Mouse (Mus musculus): ENCODE results near the gene Zyx. TPM values are rescaled to one million over a fixed set of nuclear protein-coding genes. Genes with fewer than 3 reads are reported as not detected.

Zyx gene
- polyA plus RNA-seq, 1 experiment: 109 TPM

DNA sequence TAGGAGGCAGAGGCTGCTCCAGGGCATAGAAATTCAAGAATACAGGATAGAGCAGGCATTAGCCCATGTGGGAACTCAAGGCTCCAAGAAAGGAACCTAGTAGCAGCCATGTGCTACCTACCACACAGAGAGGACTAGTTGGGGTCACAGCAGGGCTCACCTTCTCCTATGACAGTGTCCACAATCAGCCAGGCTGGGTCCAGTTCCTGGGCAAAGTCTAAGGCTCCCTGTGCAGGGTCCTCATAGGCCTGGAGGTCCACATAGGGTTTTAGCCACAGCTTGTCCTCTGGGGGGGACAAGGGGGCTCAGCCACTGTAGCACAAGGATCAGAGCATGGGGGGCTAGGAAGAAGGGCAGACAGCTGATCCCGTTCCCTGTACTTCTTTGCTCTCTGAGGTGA lies 13.1 kb downstream of the Zyx start:
- WGBS: 100% methylated on average over 1 of the region's 1 CpGs
- DNase-seq (ENCODE audit: low read depth, low spot score): no peak

DNA sequence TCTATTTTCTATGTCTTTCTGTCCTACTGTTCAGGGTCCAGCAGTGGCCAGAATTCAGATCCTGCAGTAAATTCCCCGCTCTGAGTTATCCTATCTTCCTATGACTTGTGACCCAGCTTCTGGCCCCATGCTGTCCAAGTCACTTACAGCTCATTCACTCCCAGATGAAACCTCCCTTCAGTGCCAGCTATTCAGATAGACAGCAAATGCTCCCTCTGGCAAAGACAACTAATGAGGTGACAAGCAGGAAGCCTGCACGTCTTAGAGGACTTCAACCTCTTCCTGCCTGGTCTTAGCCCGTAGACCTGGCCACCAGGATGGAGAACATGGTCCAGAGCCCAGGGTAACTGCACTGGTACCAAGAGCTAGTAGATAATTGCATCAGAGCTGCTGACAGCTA lies 13.5 kb downstream of the Zyx start:
- WGBS: 66% methylated on average over 3 of the region's 3 CpGs
- DNase-seq (ENCODE audit: low read depth, low spot score): no peak

DNA sequence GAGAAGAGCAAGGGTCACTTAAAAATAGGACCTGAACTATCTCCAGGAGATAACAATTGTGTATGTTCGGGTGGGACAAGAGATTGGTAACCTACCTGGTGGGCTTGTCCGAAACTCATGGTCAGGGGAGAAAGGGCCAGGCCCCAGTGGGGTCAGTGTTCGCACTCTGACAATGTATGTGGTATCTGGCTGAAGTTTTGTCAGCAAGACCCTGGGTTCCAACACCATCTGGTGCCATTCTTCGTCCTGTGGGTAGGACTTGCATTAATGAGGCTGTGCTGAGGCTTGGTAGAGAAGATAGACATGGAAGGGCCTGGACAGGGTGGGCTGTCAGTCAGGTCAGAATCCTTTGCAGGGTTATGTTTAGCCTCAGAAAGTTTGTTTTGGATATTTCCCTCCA lies 14.6 kb downstream of the Zyx start:
- DNase-seq (ENCODE audit: low read depth, low spot score): no peak
- 92% methylated on average over 4 of the region's 4 CpGs for WGBS

DNA sequence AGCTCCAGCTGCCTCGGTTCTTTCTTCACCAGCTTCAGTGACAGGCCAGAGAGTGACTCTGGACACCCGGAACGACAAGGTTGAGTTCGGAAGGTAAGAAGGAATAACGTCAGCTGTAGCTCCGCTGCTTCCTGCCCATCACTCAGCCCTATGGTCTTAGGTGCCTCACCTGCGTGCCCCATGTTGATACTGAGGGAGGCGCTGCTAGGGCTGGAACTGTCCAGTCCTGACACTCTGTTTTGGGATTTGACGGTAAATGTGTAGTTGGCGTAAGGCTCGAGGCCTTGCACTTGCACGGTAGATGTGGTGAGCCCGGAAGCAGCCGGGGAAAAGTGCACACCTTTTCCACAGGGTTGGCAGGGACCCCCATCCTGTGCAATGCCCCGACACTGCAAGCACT lies 15.2 kb downstream of the Zyx start:
- WGBS: 93% methylated on average over 15 of the region's 15 CpGs
- DNase-seq (ENCODE audit: low read depth, low spot score): no peak

DNA sequence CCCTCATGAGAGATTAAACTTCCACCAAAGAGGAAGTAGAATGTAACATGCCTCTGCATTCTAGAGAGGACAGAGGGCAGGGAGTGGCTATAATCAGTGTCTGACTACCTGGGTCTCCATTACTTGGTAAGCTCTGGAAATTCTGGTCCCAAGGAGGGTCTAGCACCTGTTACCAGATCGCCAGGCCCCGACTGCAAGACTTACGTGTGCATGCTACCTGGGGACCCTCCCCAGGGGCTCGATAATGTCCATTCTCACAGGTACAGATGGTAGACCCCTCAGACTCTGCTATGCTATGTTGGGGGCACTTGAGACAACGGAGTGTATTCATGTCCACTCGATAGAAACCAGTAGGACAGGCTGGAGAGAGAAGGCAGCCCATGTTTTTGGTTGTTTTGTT lies 15.8 kb downstream of the Zyx start:
- WGBS: 92% methylated on average over 6 of the region's 6 CpGs
- no peak for DNase-seq (ENCODE audit: low read depth, low spot score)

DNA sequence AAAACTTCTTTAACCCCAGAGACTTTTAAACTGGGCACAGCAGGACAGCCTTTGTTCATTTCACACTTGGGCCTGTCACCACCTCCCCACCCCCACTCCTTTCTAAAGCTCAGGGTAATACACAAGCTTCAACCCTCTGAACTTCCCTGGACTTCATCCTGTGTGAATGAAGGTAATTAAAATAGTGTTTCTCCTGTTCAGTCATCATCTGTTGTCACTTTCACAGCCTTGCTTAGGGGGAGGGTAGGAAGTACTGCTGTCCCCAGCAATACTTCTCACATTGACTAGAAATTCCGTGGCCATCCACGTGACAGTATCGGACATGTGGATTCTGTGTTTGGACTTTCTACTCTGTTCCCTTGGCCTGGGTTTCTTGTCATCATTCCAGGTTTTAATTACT lies 20.4 kb downstream of the Zyx start:
- DNase-seq (ENCODE audit: low read depth, low spot score): no peak
- WGBS: 15% methylated on average over 3 of the region's 3 CpGs

DNA sequence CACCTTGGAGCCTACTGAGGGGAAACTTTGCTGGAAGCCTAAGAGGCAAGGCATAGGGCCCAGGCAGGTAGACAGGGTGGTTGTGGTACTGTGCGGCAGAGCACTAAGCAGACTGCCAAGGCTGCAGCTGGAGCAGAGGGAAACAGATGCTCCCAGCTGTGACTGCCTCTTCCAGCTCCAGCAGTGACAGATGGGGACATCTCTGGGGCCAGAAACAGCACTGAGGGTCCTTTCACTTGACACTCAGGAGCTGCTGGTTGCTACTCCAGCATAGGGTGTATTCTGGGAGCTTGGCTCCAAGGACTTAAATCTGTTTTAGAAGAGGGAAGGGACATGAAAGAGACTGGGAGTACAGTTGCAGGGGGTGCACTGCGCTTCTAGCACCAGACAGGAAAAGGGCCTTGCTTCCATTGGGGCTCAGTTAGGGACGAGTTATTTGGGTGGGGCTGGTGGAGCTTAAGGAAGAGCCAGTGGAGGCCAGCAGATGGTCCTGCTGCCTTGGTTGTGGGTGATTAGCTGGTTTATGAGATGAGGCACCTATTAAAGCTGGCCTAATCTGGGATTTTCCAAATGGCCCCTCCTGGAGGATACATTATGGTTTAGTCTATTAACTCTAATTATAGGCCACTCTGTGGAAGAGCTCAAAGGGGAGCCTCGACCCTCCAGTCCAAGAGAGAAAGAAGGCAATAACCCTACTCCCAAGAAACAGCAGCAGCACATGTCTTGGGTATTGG lies 21.4 kb downstream of the Zyx start:
- 58% methylated on average over 4 of the region's 4 CpGs for WGBS
- no peak for DNase-seq (ENCODE audit: low read depth, low spot score)

DNA sequence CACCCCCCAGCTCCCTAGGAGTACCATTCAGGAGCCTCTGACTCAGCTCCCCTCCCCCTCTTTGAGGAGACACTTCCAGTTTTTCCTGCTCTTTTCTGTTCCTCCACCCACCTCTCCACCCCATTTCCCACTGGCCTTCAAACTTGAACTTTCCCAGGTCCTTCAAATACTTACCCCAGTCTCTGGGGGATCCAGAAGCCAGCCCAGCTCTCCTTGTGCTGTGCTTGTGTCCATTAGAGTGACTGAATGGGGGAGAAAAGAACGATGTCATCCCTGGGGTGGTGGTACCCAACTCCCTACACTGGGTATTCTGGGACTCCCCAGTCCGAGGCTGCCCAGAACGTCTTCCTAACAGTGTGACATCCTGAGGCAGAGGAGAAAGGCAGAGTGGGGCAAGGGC lies 22.6 kb downstream of the Zyx start:
- 32% methylated on average over 3 of the region's 3 CpGs for WGBS
- no peak for DNase-seq (ENCODE audit: low read depth, low spot score)

DNA sequence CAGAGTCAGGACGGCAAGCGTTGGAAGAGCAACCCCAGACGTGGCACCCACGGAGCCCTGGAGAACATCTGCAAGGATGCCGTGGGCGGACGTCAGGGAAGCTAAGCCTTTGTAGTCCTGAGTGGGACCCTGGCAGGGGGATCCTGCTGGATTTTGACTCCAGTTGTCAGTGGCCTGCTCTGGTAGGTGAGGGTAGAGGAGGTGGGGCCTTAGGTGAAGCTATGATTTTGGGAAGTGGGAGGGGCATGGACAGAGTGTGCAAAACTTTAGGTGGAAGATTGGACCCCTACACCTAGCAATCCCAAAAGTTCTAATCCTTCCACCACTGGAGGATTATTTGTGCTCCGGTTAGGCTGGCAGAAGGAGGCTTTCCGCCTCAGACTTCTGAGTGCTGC lies 23.0 kb downstream of the Zyx start:
- WGBS: 42% methylated on average over 9 of the region's 9 CpGs
- no peak for DNase-seq (ENCODE audit: low read depth, low spot score)

DNA sequence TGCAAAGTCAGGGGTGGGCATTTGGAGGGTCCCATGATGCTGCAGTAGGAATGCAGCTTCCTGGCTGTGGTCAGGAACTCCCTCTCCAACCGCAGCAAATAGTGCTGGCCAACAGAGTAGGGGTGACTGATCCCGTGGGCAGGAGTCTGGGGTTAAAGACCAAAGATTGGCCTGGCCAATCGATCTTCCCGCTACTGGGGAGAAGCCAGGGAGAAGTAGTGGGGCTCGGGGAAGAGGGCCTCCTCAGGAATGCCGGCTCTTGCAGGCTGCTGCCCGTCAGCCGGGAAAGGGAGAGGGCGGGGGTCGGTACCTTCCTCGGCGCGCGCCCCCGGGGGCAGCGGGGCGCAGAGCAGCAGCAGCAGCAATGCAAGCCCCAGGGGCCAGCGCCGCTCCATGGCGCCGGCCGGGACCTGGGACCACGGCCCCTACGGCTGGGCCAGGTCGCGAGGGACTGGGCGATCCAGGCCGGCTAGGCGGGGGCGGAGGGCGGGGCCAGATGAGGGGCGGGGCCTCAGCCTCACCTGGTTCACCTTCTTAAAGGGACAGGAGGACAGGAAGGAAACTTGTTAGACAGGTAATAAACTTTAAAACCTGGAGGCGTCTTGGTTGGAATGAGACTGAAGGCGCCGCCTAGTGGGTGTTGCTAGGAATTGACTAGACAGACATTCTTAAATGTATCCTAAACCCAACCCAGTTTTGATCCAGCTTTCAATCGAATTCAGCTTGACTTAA lies 23.6 kb downstream of the Zyx start, which contains the start of gene Epha1:
Gene Epha1, minus strand, starts transcription at position 453 of the 732 bp plus-strand sequence.
- 2% methylated on average over 36 of the region's 36 CpGs for WGBS
- peak; percentile 88 for DNase-seq (ENCODE audit: low read depth, low spot score)

DNA sequence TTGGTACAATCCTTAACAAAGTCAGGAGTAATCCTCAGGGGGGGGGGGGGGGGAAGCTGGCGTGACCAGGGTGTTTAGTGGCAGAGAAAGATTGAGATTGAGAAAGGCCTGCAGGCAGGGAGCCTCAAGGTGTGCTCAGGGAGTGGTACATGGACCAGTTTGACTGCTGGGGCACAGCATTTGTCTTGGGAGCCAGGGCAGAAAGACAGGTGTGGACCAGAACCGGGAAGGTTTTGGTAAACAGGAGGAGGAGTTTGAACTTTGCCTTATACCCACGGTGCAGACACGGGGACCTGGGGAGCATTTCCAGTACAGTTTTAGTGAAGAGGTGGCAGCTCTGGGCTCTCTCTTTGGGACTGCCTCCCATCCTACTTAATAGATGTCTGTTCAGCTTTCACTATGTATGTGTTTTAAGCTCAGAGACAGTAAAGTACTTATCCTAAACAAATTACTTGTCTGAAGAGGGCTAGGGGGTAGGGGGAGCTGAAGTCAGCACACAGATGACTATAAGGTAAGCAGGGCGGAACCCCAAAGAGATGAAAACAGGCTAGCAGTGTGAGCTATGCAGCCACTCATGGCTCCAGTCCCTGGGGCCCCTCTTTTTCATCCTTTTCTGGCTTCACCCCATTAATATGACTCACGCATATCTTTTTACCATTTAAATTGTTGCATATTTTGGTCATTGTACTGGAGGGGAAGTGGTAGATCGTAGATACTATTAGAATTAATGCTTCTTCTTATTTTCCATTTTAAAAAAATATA lies 24.4 kb downstream of the Zyx start:
- WGBS: 38% methylated on average over 7 of the region's 7 CpGs
- DNase-seq (ENCODE audit: low read depth, low spot score): no peak

DNA sequence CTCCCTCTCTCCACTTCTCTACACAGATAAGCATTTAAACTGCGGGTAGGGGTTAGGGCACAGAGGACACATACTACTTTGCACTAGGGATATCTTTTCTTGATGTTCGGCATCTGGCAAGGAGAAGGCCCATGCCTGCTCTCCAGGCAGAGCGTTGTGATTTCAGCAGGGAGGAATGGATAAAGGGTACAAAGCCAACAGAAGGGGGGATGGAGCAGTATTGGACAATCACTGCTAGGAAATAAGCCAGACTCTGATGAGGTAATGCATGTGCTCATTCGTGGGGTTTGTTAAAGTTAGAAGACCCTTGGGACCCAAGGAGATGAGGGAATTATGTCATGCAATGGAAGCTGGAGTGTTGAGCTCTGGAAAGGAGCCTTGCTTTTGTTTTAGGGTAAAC lies 25.3 kb downstream of the Zyx start:
- DNase-seq (ENCODE audit: low read depth, low spot score): no peak
- WGBS: 75% methylated on average over 4 of the region's 4 CpGs

DNA sequence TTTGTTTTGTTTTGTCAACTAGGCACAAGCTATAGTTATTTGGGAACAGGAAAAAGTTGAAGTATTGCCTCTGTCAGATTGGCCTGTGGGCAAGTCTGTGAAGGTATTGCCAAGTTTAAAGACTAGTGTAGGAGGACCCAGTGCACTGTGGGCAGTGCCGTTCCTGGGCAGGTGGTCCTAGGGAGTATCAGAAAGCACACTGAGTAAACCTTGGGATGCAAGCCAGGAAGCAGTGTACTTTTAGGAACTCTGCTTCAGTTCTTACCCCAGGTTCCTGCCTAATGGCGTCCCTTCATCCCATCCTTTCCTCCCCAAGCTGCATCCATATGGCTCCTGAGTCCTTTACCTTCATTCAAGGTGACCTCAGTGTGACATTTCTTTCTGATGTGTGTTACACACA lies 25.7 kb downstream of the Zyx start:
- 92% methylated on average over 2 of the region's 2 CpGs for WGBS
- DNase-seq (ENCODE audit: low read depth, low spot score): no peak

DNA sequence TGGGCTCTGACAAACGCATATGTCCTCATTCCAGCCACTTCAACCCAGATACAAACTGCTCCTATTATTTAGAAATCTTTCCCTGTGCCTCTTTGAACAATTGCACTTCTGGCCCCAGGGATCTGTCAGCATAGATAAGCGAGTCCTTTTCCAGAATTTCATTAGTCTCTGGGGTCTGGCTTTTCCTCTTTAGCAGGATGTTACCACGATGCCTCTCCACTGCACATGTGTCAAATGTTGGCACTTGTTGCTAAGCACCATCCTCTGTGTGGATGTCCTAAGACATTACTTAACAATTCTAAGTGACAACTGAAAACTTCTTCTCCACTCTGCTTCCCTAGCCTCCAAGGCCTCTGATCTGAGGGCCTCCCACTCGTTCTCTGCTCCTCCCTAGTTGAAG lies 26.6 kb downstream of the Zyx start:
- 56% methylated on average over 4 of the region's 4 CpGs for WGBS
- no peak for DNase-seq (ENCODE audit: low read depth, low spot score)

DNA sequence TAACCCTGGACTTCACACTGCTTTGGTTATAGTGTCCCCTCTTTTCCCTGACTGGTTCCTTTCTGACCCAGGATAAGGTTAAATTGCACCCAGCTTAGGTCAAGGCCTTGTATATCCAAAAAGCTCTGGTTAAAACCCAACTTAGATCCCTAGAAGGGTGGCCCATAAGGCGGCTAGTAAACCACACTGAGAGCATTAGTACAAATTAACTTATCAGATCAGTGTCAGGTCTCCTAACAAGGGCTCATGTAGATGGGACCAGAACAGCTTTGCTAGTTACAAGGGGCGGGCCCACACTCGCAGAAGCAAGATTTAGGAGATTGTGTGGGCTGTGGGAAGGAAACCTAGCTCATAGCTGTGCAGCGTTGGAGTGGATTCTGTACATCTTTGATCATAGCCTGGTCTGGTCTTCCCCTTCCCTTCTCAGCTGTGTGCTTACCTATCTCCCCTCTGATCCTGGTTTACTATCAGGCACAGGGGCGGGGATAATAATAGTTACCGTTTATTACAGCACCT lies 27.1 kb downstream of the Zyx start:
- DNase-seq (ENCODE audit: low read depth, low spot score): no peak
- 77% methylated on average over 6 of the region's 6 CpGs for WGBS

DNA sequence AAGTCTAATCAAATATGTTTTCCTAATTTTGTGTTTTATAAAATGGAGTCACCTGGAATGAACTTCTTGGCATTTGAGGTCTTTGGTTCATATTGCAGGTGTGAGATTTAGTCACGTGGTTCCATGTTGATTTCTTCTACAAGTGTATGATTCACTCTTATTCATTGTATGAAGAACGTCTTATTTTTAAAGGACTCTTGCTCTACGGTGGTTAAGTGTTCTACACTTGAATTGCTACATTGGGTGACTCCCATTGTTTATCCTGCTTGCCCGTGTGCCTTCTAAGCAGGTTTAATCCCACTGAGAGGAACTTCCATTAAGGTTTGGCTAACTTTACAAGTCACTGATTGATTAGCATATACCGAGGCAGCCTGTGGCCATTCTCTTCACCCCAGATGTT lies 27.9 kb downstream of the Zyx start:
- DNase-seq (ENCODE audit: low read depth, low spot score): no peak

DNA sequence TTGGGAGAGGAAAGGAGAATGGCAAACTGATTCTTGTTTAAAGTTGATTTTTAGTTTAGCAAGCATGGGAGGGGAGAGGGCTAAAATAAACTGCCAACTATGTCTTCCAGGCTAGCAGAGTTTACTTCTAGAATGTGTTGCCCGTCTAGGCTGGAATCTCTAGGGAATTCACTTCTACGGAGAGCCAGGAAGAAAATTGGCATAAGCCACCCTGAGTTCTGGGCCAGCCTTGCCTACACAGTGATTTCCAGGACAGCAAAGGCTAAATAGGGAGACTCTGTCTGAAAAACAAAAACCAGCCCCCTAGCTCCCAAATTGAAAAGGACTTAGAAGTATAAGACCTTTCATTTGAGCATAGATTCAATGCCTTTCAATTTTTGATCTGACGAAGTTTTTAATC lies 30.1 kb downstream of the Zyx start:
- WGBS: 81% methylated on average over 3 of the region's 3 CpGs
- DNase-seq (ENCODE audit: low read depth, low spot score): no peak

More for the DNA sequence above, 27.9 kb downstream of the Zyx start:
- WGBS: 81% methylated on average over 5 of the region's 5 CpGs

DNA sequence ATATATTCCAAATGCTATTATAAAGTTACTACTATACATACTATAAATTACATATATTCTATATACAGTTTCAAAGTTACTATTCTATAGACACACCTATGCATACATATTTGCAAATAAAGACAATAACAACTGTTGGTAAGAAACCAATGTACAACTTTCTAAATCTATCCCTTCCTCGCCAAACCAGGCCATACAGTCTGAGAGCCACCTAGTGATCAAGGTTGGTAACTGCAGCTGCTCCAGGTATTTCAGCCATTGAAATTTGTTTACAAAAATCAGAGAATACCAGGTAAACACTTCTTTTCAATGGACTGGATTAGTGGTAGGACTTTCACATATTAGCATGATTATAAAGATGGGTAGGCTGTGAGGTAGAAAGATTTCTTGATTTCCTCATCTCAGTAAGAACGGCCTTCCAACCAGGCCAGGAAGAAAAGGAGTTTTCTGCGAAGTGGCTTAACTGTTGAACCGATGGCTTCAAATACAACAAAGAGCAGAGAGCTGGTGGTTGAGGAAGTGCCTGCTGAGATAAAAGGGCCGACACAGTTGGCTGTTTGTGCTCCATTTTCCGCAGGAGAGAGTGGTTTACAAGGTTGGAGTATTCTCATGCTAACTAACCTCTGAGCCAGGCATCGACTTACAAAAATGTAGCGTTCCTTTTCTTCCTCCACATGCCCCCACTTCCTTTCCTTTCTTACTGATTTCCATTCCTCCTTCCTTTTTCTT lies 31.1 kb downstream of the Zyx start:
- 40% methylated on average over 8 of the region's 8 CpGs for WGBS
- no peak for DNase-seq (ENCODE audit: low read depth, low spot score)

DNA sequence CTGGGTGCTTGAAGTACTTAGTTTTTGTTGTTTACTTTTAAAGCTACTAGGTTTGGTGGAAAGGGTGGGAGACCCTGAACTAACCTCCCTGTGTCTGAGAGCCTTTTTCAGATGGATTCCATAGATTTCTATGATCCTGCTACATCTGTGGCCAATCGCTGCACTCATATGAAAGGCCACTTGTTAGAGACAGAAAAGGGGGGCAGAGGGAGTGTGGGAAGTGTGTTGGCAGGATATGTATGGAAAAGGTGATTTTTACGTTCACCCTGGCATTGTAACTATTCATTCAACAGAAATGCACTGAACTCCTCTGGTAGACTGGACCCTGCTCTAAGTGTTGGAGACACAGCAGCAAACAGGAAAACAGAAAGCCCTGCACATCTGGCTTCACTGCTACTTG lies 31.8 kb downstream of the Zyx start:
- DNase-seq (ENCODE audit: low read depth, low spot score): no peak

DNA sequence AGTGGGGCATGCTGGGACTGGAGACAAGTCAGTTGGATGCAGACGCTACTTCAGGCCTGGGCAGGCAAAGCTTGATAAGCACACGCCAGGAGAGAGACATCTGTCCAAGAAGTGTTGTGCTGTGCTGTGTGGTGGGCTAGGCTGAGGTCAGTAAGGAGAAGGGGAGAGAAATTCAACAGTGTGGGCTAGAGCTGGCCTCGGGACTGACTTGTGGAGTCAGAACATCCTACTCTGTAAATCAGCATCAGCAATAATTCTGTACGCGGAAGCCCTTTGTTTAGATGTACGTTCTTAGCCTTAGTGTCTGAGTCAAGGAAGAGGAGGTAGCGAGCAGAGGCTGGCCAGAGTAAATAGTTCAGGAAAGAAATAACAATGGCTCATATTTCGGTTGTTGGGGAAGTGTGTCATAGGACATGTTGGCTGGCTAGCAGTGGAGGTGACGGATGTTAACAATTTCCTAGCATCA lies 32.5 kb downstream of the Zyx start:
- no peak for DNase-seq (ENCODE audit: low read depth, low spot score)
- WGBS: 52% methylated on average over 9 of the region's 9 CpGs

More for the DNA sequence above, 31.8 kb downstream of the Zyx start:
- 79% methylated on average over 2 of the region's 2 CpGs for WGBS
